Mouse (Mus musculus): ENCODE results near the gene Tmem107. TPM values are rescaled to one million over a fixed set of nuclear protein-coding genes. Genes with fewer than 3 reads are reported as not detected.
"Not testable (repeated sequence)": the region's sequence is repeated elsewhere in the genome, so short reads cannot be mapped to it uniquely, and the experiment has no call there.

Tmem107 gene
- total RNA-seq, 2 experiments from 2014 or later, result 6.7 to 8.6 TPM

- no peak for DNase-seq
Observed at GRCm38 (mm10) chr11:69075764-69076479, 5.3 kb downstream of the Tmem107 start.

DNA sequence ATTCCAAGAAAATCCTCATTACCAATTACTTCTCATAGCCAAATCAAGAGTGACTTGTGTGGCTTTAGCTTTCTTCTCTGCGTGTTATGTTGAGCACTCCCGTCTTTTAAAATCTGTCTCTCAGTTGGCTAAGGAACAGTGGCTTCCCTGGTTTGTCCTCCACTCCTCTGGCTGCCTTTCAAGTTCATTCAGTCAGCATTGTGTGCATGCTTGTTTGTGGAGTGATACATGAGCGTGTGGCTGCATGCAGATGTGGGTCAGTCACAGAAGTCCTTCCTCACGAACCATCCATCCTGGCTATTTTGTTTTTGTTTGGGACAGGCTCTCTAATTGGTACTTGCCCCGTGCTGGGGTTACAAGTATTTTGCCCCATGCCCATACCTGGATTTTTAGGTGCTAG lies 6.0 kb downstream of the Tmem107 start:
- no peak for DNase-seq

- DNase-seq, result no peak
Observed at GRCm38 (mm10) chr11:69077316-69077715, 6.7 kb downstream of the Tmem107 start.

DNA sequence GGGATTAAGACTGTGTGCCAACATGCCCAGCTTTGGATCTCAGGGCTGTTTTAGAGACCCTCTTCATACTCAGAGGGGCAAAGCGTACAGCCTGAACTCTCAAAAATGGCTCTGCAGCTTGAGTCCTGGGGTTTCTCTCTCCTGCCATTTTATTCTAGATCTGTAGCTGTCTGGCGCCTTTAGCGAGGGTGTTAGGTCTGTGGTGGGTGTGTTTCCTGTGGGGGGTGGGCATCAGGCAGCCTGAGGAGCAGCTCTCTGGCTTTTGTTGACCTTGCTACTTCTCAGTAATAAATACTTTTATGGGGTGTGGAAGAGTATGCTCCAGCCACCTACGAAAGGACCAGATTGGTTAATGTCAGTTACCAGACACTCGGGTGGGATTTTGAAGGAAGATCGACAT lies 7.4 kb downstream of the Tmem107 start:
- no peak for DNase-seq

- no peak for DNase-seq
Observed at GRCm38 (mm10) chr11:69078805-69079438, 8.3 kb downstream of the Tmem107 start.

DNA sequence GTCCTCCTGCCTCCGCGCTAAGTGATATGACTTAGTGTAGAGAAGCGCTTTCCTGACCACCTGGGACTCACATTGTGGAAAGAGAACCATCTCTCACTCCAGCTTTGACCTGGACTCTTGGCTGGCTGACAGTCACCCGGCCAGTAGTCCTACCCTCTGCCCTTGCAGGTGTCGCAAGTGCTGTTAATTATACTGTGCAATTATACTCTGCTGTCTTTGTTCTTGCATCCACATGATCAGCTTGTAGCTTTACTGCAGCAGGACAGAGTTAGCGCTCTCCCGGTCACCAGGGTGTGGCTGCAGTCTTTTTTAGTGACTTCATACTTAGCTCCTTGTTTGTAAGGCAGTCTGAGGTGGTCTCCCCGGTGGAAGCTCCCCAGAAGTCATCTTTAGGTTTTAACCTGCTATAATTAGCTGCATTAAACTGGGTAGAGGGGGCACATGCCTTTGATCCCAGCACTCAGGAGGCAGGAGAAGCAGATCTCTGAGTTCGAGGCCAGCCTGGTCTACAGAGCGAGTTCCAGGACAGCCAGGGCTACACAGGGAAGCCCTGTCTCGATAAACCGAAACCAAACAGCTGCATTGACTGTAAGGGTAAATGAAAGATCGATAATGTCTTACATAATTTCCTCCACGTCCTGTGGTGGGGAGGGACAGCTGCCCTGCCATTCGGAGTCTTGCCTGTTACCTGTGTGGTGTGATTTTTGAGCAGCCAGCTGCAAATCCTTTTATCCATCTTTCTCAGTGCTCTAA lies 9.7 kb downstream of the Tmem107 start:
- DNase-seq, result no peak

DNA sequence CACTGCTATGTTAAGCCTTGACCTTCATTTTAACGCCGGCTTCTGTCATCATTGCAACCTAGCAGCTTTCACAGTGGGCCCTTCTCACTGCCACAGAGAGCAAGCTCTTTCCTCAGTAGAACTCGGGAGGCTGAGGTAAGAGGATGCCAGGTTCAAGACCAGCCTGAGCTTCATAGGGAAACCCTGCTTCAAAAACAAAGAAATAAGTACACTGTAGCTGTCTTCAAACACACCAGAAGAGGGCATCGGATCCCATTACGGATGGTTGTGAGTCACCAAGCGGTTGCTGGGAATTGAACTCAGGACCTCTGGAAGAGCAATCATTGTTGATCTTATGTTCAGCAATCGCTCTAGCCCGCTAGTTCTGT lies 10.2 kb downstream of the Tmem107 start:
- DNase-seq, result no peak

DNA sequence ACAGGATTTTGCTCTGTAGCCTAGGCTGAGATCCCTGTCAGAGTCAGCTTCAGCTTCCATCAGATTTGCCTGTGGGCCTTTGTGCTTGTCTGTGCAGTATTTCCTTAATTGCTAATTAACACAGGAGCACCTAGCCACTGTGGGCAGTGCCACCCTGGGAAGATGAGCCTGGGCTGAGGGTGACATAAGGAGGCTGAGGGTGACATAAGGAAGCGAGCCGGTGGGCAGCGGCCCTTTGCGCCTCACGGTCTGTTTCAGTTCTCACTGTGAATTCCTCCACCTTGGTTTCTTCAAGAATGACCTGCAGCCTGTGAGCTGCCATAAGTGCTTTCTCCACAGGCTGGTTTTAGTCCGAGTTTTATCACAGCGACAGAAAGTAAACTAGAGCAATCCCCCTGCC lies 11.0 kb downstream of the Tmem107 start:
- no peak for DNase-seq

DNA sequence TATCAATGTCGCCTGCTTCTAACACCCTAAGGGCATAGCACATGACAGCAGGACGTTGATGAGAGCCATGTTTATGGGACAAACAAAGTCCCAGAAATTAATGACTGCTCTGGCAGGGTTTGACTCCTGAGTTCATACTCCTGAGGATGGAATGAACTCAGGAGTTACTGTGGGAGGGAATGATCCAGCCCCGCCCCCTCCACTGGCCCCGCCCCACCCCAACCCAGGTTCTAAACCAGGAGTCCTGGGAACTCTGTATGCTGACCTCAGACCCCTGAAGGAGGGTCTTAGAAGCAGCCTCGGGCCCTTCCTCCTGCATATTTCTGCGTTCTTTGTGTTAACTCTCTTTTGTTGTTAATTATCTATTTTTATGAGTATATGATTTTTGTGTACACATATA lies 15.0 kb downstream of the Tmem107 start:
- no peak for DNase-seq

GRCm38 (mm10) chr11:69086390-69086789 lies 15.8 kb downstream of the Tmem107 start:
- DNase-seq, result peak; percentile 26

DNA sequence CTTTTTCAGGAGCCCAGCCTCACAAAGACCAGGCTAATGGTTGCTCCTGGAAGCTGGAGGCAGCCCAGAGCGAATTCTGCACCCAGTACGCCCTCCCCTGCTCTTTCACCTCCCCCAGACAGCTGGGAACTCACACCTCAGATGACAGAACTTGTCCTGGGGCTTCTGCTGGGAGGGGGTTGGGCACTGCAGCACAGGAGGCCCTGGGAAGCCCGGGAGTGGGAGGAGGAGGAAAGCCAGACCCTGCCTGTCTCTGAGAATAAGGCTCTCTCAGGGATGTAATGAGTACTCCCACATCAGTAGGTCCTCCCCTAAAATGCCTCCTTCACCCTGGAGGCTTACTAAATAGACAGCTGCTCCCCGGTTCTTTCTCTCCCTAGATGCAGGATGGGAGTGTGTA lies 16.5 kb downstream of the Tmem107 start:
- DNase-seq, result peak; percentile 55

DNA sequence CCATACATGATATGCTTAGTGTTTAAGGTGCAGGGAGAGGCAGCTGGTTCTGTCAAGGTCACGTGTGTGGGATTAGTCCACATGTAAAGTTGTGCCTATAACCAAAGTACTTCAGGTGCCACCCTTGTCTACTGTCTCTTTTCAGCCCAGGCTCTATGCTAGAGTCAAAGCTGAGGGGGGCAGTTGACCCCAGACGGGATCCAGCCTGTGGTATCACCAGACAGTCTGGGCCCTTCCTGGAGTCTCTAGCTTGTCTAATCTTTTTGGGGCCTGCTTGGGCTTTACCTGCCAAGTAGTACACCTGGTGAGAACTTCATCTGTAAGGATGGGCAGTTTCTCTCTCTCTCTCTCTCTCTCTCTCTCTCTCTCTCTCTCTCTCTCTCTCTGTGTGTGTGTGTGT lies 17.0 kb downstream of the Tmem107 start:
- DNase-seq, result no peak

- peak; percentile 94 for DNase-seq
Observed at GRCm38 (mm10) chr11:69088103-69088855, 17.7 kb downstream of the Tmem107 start, which contains the start of gene Vamp2. Vamp2 (plus strand) TSS chr11:69088490.

DNA sequence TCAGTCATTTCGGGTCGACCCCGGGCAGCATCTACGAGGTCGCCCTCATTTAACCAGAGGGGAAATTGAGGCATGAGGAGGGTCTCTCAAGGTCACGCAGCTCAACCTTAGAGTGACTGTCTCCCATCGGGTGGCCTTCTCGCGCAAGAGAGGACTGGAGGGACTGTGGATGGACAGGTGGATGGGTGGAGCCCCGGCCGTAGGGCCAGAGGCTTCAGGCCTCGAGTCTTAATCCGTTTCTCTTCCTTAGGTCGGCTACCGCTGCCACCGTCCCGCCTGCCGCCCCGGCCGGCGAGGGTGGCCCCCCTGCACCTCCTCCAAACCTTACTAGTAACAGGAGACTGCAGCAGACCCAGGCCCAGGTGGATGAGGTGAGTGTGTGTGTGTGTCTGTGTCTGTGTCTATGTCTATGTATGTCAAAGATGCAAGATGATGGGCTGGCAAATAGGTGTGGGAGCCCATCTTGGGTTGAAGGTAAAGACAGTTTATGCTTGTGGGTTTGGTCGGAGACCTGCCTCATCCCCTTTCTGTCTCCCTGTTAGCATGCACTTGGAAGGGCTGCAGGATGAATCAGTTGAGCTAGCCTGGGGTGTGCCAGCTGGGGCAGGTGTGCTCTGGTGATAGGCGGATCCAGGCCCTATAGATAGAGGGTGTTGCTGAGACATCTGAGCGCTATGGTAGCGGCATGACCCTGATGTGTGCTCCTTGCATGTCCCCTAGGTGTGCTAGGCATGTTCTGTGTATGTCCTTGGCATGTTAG lies 18.4 kb downstream of the Tmem107 start:
- no peak for DNase-seq

DNA sequence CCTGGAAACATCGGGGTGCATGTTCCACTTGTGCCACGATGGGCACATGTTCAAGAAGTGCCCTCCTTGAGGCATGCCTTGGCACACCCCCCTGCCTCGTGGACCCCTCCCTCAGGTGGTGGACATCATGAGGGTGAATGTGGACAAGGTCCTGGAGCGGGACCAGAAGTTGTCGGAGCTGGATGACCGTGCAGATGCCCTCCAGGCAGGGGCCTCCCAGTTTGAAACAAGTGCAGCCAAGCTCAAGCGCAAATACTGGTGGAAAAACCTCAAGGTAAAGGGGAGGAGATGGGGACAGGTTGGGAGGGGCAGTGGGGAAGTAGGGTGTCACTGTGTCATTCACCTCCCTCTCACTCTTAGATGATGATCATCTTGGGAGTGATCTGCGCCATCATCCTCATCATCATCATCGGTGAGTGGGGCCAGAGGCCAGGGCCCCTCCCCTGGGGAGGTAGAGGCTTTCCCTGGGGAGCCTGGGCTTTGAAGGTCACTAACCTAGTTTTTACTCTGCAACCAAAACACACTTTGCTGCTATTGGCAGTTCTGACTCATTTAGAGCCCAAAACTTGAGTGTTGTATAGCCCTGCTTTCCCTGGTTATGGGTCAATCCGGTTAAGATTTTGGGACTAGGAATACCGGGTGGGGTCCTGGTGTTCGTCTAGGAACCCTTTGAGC lies 19.1 kb downstream of the Tmem107 start:
- DNase-seq, result peak; percentile 14

GRCm38 (mm10) chr11:69090367-69090766 lies 19.8 kb downstream of the Tmem107 start:
- DNase-seq, result no peak

GRCm38 (mm10) chr11:69091566-69092385 lies 21.2 kb downstream of the Tmem107 start:
- DNase-seq, result no peak

- DNase-seq, result peak; percentile 95
Observed at GRCm38 (mm10) chr11:69092386-69092751, 21.8 kb downstream of the Tmem107 start.

DNA sequence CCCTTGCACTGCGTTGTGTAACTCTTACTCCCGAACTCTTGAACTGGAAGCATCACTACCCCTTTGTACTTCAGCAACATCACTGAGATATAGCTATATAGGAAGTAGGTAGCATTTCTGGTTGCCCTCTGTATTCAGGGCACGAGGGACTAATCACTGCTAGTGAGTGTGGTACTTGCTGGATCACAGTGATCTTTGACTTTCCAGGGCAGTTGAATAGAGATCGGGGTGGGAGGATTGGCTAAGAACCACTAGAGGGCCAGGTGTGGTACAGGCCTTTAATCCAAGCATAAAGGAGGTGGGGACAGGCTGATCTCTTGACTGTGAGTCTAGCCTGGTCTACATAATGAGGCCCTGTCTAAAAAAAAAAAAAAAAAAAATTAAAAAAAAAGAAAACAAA lies 22.3 kb downstream of the Tmem107 start:
- DNase-seq, result no peak

GRCm38 (mm10) chr11:69093856-69094255 lies 23.2 kb downstream of the Tmem107 start:
- DNase-seq, result not testable (repeated sequence)
